Mouse (Mus musculus): ENCODE measurements around the gene Srgap2. TPM values are rescaled to one million over a fixed set of nuclear protein-coding genes. Genes with fewer than 3 reads are reported as not detected.

Gene Srgap2
- polyA plus RNA-seq, 1 experiment from 2014 or later = 17.1 TPM

- Histone ChIP-seq H3K27me3 (no peaks in the 10 kb centered on the region), H3K4me1 (replicated peaks) (peaks cover 6% of the 10 kb centered on the region; the same call in 1 of the 2 replicates), H3K9ac (replicated peaks) (no peak overlapping the region), H3K36me3 (no peaks in the 10 kb centered on the region), H3K27ac (no peak overlapping the region), H3K4me2 (no peak overlapping the region), H3K9me3 (no peaks in the 10 kb centered on the region), H3K4me3 (replicated peaks) (no peak overlapping the region)
- ATAC-seq (ENCODE audit: insufficient number of reproducible peaks, insufficient read depth, low FRiP score, low TSS enrichment, low read depth) = no peak
- WGBS = 38% methylated on average over 1 of the region's 1 CpGs
Observed at GRCm38 (mm10) chr1:131462541-131463067, 64.5 kb downstream of the Srgap2 start.

DNA sequence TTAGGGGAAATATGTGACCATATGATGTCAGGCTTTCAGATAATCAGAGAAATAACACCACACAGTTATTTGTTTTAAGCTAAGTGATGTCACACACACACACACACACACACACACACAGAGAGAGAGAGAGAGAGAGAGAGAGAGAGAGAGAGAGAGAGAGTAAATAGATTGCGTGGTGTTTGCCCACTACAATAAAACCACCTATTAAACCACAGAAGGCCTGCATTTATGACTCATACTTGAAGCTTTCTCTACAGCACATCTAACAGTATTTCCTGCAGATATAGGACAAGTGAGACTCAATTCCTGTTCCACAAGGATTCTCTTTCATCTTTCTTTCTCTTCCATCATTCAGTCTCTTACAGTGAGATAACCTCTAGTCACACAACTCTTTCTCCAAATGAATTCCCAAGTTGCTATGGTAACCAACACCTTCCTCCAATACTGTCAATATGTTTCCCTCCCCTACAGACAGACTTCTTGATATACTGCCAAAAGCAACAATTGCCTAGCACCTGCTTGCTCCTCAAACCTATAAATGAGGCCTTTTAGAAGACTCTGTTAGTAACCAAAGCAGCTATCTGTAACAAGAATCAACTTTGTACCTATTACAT lies 66.1 kb downstream of the Srgap2 start:
- no peak overlapping the region for H3K9ac ChIP-seq (replicated peaks)
- no peak overlapping the region for H3K4me3 ChIP-seq (replicated peaks)
- no peaks in the 10 kb centered on the region for H3K27me3 ChIP-seq
- ATAC-seq (ENCODE audit: insufficient number of reproducible peaks, insufficient read depth, low FRiP score, low TSS enrichment, low read depth) = no peak
- H3K27ac ChIP-seq = no peak overlapping the region
- H3K4me2 ChIP-seq = no peak overlapping the region
- WGBS = 70% methylated on average over 1 of the region's 1 CpGs
- no peaks in the 10 kb centered on the region for H3K36me3 ChIP-seq
- peaks cover 6% of the 10 kb centered on the region; the same call in 1 of the 2 replicates for H3K4me1 ChIP-seq (replicated peaks)
- H3K9me3 ChIP-seq = no peaks in the 10 kb centered on the region

- Histone ChIP-seq H3K27ac (no peak overlapping the region), H3K9me3 (no peaks in the 10 kb centered on the region), H3K36me3 (no peaks in the 10 kb centered on the region), H3K4me1 (replicated peaks) (peaks cover 8% of the 10 kb centered on the region; the same call in 1 of the 2 replicates), H3K4me3 (replicated peaks) (no peak overlapping the region), H3K9ac (replicated peaks) (no peak overlapping the region), H3K27me3 (no peaks in the 10 kb centered on the region), H3K4me2 (no peak overlapping the region)
- no peak for ATAC-seq (ENCODE audit: insufficient number of reproducible peaks, insufficient read depth, low FRiP score, low TSS enrichment, low read depth)
- 86% methylated on average over 3 of the region's 3 CpGs for WGBS
Observed at GRCm38 (mm10) chr1:131455355-131455890, 71.7 kb downstream of the Srgap2 start.

DNA sequence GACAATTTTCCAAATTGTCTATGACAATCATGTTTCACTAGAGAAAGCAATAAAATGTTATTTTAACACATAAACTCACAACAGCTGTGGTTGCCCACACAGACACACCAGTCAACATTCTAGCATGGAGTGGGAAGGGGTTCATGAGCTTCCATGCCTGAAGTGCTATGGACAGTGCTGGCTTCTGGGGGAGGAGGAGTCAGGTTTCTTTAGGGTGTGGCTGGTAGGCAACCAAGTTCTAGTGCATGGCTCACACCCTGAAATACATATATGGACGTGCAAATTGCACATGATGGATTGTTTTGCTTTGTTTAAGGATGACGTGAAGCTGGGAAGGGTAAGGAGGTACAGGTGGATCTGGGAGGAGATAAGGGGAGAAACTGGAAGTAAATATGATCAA lies 72.8 kb downstream of the Srgap2 start:
- H3K4me1 ChIP-seq (replicated peaks) = peaks cover 8% of the 10 kb centered on the region; the same call in 1 of the 2 replicates
- no peaks in the 10 kb centered on the region for H3K9me3 ChIP-seq
- no peaks in the 10 kb centered on the region for H3K36me3 ChIP-seq
- no peak overlapping the region for H3K4me2 ChIP-seq
- H3K4me3 ChIP-seq (replicated peaks) = no peak overlapping the region
- no peak overlapping the region for H3K9ac ChIP-seq (replicated peaks)
- no peaks in the 10 kb centered on the region for H3K27me3 ChIP-seq
- 79% methylated on average over 2 of the region's 2 CpGs for WGBS
- no peak for ATAC-seq (ENCODE audit: insufficient number of reproducible peaks, insufficient read depth, low FRiP score, low TSS enrichment, low read depth)
- H3K27ac ChIP-seq = no peak overlapping the region

DNA sequence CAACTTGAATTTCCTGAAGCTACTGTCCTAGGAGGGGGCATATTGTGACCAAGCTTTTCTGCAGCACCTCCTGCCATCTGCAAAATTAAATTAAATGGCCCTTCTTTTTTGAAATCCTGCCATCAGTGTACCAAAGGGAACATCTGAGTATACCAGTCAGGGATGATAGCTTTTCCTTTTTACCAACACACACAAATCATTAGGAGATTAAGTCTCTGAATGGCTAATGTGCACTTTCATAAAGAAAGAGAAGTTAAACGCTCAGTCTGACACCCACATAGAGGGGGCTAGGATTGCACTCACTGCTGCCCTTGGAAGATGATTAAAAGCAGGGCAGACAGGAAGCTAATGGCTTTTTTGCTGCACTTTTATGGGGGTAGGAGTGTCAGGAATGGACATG lies 73.8 kb downstream of the Srgap2 start:
- H3K4me2 ChIP-seq = no peak overlapping the region
- H3K27me3 ChIP-seq = no peaks in the 10 kb centered on the region
- ATAC-seq (ENCODE audit: insufficient number of reproducible peaks, insufficient read depth, low FRiP score, low TSS enrichment, low read depth) = no peak
- peaks cover 8% of the 10 kb centered on the region; the same call in 1 of the 2 replicates for H3K4me1 ChIP-seq (replicated peaks)
- H3K27ac ChIP-seq = no peak overlapping the region
- no peak overlapping the region for H3K9ac ChIP-seq (replicated peaks)
- H3K4me3 ChIP-seq (replicated peaks) = no peak overlapping the region
- no peaks in the 10 kb centered on the region for H3K36me3 ChIP-seq
- no peaks in the 10 kb centered on the region for H3K9me3 ChIP-seq
- WGBS = 2% methylated on average over 1 of the region's 1 CpGs

DNA sequence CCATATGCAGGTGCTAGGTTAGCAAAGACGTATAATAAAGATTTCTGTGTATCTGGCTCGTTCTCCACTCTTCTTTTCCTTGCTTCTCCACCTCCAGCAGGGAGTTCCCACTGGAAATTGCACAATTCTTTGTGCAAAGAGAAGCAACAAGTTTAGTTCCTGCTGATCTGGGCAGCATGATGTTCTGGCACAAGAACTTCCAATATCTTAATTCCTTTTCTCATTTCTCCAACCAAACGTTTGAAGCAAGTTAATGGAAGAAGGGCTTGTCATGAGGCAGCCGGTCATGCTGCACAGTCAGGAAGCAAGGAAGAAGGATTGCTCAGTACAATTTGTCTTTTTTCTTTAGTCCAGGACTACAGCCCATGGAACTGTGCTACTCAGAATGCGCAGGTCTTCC lies 78.8 kb downstream of the Srgap2 start:
- Histone ChIP-seq H3K4me2 (no peak overlapping the region), H3K9me3 (no peaks in the 10 kb centered on the region), H3K9ac (replicated peaks) (no peak overlapping the region), H3K36me3 (no peaks in the 10 kb centered on the region), H3K4me1 (replicated peaks) (peaks cover 2% of the 10 kb centered on the region; the same call in 1 of the 2 replicates), H3K27me3 (no peaks in the 10 kb centered on the region), H3K27ac (no peak overlapping the region), H3K4me3 (replicated peaks) (no peak overlapping the region)
- ATAC-seq (ENCODE audit: insufficient number of reproducible peaks, insufficient read depth, low FRiP score, low TSS enrichment, low read depth) = no peak
- WGBS = 81% methylated on average over 5 of the region's 5 CpGs

DNA sequence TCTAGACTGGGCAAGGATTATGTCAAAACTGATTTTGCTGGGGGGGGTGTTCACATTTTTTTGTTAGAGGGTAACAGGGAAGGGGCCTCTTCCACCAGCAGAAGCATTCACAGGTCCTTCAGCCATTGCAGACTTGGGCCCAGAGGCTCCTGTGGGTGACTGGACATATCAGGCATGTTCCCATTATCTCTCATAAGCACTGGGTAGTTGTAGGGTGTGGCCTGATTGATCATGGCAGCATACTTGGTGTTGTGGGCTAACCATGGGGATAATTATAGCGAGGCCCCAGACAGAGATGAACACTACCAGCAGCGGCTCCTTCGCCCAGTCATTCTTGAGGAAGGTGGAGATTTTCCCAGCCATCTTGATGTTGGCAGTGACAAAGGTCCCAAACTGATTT lies 79.8 kb downstream of the Srgap2 start:
- ATAC-seq (ENCODE audit: insufficient number of reproducible peaks, insufficient read depth, low FRiP score, low TSS enrichment, low read depth) = no peak
- H3K27ac ChIP-seq = no peak overlapping the region
- no peak overlapping the region for H3K4me3 ChIP-seq (replicated peaks)
- no peaks in the 10 kb centered on the region; the same call in 1 of the 2 replicates for H3K4me1 ChIP-seq (replicated peaks)
- H3K4me2 ChIP-seq = no peak overlapping the region
- no peaks in the 10 kb centered on the region for H3K36me3 ChIP-seq
- whole genome bisulfite sequencing = 89% methylated on average over 3 of the region's 3 CpGs
- no peaks in the 10 kb centered on the region for H3K9me3 ChIP-seq
- no peaks in the 10 kb centered on the region for H3K27me3 ChIP-seq
- no peak overlapping the region for H3K9ac ChIP-seq (replicated peaks)

- Histone ChIP-seq H3K9ac (replicated peaks) (no peak overlapping the region), H3K27me3 (no peaks in the 10 kb centered on the region), H3K27ac (no peak overlapping the region), H3K36me3 (no peaks in the 10 kb centered on the region), H3K9me3 (no peaks in the 10 kb centered on the region), H3K4me2 (no peak overlapping the region), H3K4me1 (replicated peaks) (no peaks in the 10 kb centered on the region; the same call in 1 of the 2 replicates), H3K4me3 (replicated peaks) (no peak overlapping the region)
- 92% methylated on average over 4 of the region's 4 CpGs for WGBS
- ATAC-seq (ENCODE audit: insufficient number of reproducible peaks, insufficient read depth, low FRiP score, low TSS enrichment, low read depth) = no peak
Observed at GRCm38 (mm10) chr1:131446577-131446976, 80.6 kb downstream of the Srgap2 start.

DNA sequence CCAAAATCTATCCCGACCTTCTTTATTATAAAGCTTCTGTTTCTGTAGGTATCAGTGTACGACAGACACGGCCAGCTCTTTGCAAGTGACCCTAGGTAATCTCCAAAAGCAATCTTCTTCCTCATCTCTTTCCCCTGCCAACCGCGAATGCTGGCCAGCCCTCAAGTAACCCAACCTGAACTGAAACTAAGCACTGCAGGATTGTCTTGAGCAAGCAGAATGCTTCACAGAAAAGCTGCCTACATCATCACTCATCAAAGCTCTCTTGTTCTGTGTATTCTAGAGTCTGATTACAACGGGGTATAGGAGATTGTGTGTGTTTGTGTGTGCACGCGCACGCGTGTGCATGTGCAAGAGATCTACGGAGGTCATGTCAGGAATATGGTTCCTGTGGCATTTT lies 88.6 kb downstream of the Srgap2 start:
- no peak for ATAC-seq (ENCODE audit: insufficient number of reproducible peaks, insufficient read depth, low FRiP score, low TSS enrichment, low read depth)
- H3K27me3 ChIP-seq = no peaks in the 10 kb centered on the region
- no peak overlapping the region for H3K27ac ChIP-seq
- no peaks in the 10 kb centered on the region for H3K9me3 ChIP-seq
- H3K4me1 ChIP-seq (replicated peaks) = no peaks in the 10 kb centered on the region; the same call in 1 of the 2 replicates
- WGBS = 94% methylated on average over 11 of the region's 11 CpGs
- H3K36me3 ChIP-seq = no peaks in the 10 kb centered on the region
- no peak overlapping the region for H3K4me3 ChIP-seq (replicated peaks)
- no peak overlapping the region for H3K4me2 ChIP-seq
- no peak overlapping the region for H3K9ac ChIP-seq (replicated peaks)

- Histone ChIP-seq H3K9ac (replicated peaks) (no peak overlapping the region), H3K9me3 (no peaks in the 10 kb centered on the region), H3K27ac (no peak overlapping the region), H3K4me1 (replicated peaks) (no peaks in the 10 kb centered on the region; the same call in 1 of the 2 replicates), H3K4me2 (no peak overlapping the region), H3K4me3 (replicated peaks) (no peak overlapping the region), H3K36me3 (no peaks in the 10 kb centered on the region), H3K27me3 (no peaks in the 10 kb centered on the region)
- no peak for ATAC-seq (ENCODE audit: insufficient number of reproducible peaks, insufficient read depth, low FRiP score, low TSS enrichment, low read depth)
Observed at GRCm38 (mm10) chr1:131437975-131438374, 89.2 kb downstream of the Srgap2 start.

DNA sequence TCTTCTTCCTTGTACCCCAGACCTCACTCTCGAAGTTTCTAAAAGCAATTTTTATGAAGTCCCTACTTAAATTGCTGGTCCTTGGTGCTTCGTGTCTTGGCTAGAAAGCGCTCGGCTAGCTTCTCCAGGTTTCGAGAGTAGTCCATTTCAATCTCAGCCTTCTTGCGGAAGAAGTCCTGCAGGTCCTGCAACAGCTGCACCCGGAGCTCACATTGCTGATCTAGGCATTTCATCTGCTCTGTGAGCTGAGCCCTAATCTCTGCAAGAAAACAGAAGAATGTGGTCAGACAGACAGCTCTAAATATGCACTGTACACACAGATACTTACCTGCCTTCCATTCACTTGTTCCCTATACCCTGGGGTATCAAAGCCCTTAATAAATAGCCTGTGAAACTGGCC lies 90.5 kb downstream of the Srgap2 start:
- Histone ChIP-seq H3K4me1 (replicated peaks) (peaks cover 8% of the 10 kb centered on the region), H3K4me3 (replicated peaks) (no peak overlapping the region), H3K27me3 (no peaks in the 10 kb centered on the region), H3K36me3 (no peaks in the 10 kb centered on the region), H3K27ac (peak overlapping the region; percentile 35; the same call in 1 of the 2 replicates), H3K9ac (replicated peaks) (no peak overlapping the region), H3K4me2 (no peak overlapping the region), H3K9me3 (no peaks in the 10 kb centered on the region)
- no peak for ATAC-seq (ENCODE audit: insufficient number of reproducible peaks, insufficient read depth, low FRiP score, low TSS enrichment, low read depth)
- 72% methylated on average over 7 of the region's 7 CpGs for WGBS

All from limb, embryonic 12.5 days (tissue).